Mouse (Mus musculus): Measurements from ENCODE around the gene Mageb5. TPM values are rescaled to one million over a fixed set of nuclear protein-coding genes. Genes with fewer than 3 reads are reported as not detected.
"Not testable (repeated sequence)": the region's sequence is repeated elsewhere in the genome, so short reads cannot be mapped to it uniquely, and the experiment has no call there.

The Mageb5 gene
- polyA plus RNA-seq (2016; fragmentation: Nextera tagmentation; extraction: Ambion mirVana) = not detected in 2 replicates

DNA sequence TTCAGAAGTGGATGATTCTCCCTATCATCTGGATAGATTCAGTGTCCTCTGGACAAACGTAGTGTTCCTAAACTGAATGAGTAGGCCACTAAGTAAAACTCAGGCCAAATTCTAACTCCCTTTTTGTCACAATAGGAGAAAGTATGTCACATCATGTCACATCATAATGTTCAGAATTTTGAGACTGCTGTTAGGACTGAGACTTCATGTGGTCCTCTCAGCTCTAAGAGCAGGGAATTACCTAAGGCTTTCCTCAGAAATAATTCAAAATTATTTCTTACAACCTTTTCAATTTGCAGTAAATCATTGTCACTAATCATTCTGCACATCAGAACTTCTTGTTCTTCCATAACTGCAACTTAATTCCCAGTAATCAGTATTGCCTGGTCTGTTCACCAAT lies at the start of gene Mageb5:
Mageb5 (minus strand) TSS at position 101 of the 400 bp plus-strand sequence.
- not testable (repeated sequence) for H3K27ac ChIP-seq; ATAC-seq; H3K9me3 ChIP-seq (replicated peaks); H3K9ac ChIP-seq; H3K4me3 ChIP-seq; H3K4me2 ChIP-seq; H3K4me1 ChIP-seq; H3K36me3 ChIP-seq; H3K27me3 ChIP-seq (replicated peaks)
- WGBS (ENCODE audit: insufficient replicate concordance) = 54% methylated on average over 1 of the region's 1 CpGs

DNA sequence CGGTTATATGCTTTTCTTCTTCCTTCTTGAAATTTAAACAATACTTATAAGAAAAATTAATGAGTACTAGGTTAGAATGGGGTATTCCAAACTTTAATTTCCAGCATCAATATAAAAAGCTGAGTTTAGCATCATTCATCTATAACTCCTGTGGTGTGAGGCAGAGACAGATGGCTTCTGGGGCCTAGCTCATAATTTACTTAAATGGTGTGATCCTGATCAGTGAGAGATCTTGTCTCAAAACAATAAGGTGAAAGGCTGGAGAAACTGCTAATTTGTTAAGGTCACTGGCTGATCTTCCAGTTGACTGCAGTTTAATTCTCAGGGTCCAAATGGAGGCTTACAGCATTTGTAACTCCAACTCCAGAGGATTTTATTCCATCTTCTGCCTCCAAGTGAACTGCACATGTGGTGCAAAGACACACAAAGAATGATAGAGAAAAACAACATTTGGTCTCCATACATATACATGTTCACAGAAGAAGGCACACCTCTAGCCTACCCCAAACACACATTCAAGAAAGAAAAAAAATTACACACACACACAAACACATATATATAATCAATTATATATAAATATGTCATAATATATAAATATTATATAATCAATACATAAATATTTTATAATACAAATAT lies 23.1 kb downstream of the Mageb5 start:
- not testable (repeated sequence) for ATAC-seq
- no CpG with 5 or more reads among the region's 1 CpGs for WGBS (ENCODE audit: insufficient replicate concordance)

More for the DNA sequence above, 23.1 kb downstream of the Mageb5 start:
- not testable (repeated sequence) for H3K4me2 ChIP-seq; H3K4me3 ChIP-seq; H3K36me3 ChIP-seq; H3K4me1 ChIP-seq; H3K9me3 ChIP-seq (replicated peaks); H3K9ac ChIP-seq; H3K27me3 ChIP-seq (replicated peaks); H3K27ac ChIP-seq

Other genes with a start within 250 kb of the Mageb5 start
- gene 1700084M14Rik, start 207.1 kb downstream of the Mageb5 start, polyA plus RNA-seq (2016; fragmentation: Nextera tagmentation; extraction: Ambion mirVana) = not detected in 2 replicates
- not detected in 2 replicates for gene Gm14781, start 150.8 kb downstream of the Mageb5 start, polyA plus RNA-seq (2016; fragmentation: Nextera tagmentation; extraction: Ambion mirVana)
- not detected in 2 replicates for gene Mageb1, start 233.3 kb upstream of the Mageb5 start, polyA plus RNA-seq (2016; fragmentation: Nextera tagmentation; extraction: Ambion mirVana)

Data from liver, embryonic 12.5 days (tissue).